Mouse (Mus musculus) natural killer cell, adult 2 months (primary cell): ENCODE data around the gene Ppp2r5d.

Source experiments
- DNase-seq, 2 experiments: peaks; one replicate each; pipeline ENCODE4 v3.0.0; 2022; ENCODE audit warnings: low spot score in 2 of 2

Gene Ppp2r5d

DNA sequence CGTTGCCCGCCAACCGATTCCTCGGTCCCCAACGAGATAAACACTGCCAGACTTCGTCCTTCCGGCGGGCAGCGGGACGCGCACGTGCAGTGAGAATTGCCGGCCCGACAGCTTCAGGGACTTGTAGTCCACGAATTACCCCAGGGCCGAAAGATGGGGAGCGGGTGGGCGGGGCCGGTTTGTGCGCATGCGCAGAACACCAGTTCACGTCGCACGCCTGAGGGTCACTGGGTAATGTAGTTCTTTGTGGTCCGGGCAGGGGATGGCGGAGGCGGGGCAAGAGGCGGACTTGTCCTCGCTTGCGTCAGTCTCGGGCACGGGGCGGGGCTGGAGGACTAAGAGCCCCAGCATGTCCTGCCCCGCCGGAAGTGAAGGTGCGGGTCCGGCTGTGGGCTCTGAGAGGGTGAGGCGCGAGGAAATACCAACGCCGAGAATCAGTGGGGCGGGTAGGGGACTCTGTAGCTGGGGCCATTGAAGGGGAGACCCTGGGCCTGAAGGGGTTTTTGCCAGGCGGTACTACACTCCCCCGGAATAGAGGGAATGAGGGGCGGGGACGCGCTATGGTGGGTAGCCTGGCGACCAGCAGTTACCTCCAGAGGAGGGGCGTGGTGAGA, 24.0 kb downstream of the Ppp2r5d start, which contains the start of gene Klhdc3:
TSS of gene Klhdc3 (minus strand) at position 155 of the 614 bp plus-strand sequence.
- peak; percentile 96 to 97 for DNase-seq

DNA sequence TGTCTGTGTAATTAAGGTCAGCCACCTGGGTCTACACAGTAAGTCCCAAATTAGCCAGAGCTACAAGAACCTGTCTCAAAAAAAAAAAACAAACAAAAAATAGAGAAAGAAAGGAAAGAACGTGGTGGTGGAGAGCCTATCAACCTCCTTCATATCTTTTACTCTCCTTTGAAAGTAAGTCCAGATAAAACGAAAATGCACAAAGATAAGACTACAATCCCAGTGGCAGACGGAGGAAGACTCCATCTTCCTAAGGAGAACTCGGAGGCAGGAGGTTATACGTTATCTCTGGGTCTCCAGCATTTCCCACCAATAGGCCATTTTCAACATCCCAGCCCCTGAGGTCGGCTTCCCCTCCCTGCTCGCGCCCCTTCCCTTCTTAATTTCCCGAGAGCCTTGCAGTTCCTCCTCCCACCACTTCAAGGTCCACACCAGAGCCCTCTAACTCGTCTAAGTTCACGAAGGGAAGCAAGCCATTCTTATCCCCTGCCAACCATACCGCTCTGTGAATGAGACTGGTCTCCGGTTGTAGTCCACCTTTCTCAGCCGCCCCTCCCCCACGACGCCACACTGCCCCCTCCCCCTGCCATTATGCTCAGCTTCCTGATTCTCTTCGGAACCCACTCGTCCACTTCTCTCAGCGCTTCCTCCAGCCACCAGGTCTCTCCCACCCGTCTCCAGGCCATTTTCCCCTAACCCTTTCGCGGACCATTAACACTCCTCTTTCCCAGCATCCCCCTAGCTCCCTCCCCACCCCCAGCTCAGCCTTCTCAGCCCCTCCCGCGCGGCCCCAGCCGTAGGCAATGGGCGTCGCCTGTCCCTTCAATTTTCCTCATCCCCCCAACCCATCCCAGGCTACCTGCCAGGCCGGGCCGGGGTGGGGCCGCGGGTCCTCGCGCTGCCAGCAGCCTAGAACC, 24.8 kb downstream of the Ppp2r5d start:
- DNase-seq, result peak; percentile 18 to 28

DNA sequence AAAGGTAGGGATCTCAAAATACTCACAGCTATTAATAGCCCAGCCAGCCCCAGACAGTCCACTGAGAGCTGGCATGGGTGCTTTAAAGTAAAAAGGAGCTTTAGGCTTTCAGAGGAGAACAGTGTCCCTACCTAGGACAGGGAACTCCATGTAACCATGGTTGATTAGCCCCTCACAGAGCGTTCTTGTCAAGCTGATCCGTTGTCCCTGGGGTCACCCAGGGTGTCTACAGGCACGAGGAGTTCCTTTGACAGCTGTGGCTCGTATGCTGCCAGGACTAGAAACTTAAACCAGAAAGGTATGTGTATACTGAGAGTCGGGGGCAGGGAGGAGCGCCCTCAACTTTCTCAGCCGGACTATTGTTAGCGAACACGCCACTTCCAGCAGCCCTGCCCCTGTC, 26.0 kb downstream of the Ppp2r5d start:
- no peak for DNase-seq

DNA sequence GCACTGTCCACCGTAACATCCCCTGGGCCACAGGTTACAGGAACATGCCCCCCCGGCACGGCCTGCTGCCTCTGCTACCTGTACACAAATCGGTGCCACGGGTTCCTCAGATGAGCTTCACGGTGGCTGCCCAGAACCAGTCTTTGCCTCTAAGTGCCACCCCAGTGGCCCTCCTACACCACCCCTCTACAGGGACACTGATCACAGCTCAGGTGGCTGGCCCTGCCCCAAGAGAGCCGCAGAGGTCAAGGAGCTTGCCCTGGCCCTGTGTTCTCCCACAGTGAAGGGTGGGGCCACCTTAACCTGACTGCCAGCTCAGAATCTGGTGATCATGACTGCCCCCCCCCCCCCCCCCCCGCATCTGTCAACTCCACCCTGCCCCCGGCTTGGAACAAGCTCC, 26.5 kb downstream of the Ppp2r5d start, which contains the start of gene Mea1:
TSS of gene Mea1 (plus strand) at position 378 of the 400 bp plus-strand sequence.
- DNase-seq, result no peak

GRCm38 (mm10) chr17:46674530-46675283, 30.2 kb downstream of the Ppp2r5d start:
- DNase-seq, result no peak

DNA sequence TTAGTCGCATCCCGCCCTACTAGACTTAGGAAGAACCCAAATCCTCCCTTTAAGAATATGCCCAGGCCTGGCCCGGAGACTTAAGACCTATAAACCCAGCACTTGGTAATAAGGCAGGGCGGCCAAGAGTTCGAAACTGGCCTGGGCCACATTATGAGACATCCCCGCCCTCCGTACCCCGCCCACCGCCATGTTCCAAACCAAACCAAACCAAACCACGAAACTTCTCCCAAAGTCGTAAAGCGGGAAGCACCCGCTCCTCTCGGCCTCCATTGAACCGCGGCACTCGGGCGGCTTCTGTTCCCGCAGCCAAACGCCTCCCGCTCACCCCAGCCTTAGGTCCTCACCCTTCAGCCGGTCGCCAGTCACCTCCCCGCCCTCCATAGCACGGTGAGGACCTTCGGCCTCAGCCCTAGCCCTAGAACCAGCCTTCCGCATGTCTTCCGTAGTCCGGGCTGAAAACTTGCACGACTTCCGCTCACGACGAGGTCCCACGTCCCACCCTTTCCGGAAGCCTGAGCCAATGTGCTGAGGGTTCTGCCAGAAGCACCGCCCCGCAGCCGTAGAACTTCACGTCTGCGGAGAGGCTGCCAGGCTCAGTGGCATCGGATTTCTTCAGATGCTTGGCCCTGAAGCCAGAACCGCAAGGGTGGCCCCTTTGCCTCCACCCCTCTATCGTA, 30.9 kb downstream of the Ppp2r5d start, which contains the start of gene Rrp36:
TSS of gene Rrp36 (minus strand) at position 503 of the 680 bp plus-strand sequence.
- peak; percentile 85 to 86 for DNase-seq

DNA sequence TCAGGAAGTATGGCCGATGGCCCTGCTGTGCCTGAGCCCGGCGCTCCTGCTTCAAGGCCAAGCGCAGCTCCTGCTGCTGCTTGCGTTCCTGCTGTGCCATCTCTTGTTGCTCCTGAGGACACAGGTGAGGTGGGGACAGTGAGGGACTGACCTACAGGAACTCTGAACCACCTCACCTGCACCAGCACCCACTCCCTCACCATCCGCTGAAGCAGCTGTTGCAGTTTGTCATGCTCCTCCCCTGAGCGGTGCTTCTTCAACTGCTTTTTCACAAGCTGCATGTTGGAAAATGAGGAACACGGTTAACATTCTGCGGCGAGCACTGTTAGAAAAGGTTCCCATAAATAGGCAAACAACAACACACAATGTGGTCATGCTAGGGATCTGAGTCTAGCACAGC, 35.0 kb downstream of the Ppp2r5d start:
- no peak for DNase-seq

- no peak for DNase-seq
These were observed 37.2 kb downstream of the Ppp2r5d start for GRCm38 (mm10) chr17:46667712-46668111.

DNA sequence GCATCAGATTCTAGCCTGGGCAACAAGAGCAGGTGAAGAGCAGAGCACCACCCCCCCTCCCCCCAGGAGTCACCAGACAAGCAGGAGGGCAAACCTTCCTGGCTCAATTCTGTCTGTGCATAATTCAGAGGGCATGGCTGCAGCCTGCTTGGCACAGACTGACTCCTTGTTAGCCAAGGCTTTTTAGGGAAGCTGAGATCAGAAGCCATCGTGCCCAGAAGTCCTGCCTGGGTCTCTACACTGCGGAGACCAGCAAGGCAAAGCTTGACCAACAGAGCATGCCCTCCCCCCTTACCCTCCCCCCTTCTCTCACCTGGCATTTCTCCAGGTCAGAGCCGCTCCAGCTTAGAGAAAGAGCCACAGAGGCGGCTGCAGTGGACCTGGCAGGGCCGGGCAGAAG, 42.2 kb downstream of the Ppp2r5d start:
- DNase-seq, result no peak

- no peak for DNase-seq
These were observed 42.9 kb downstream of the Ppp2r5d start for GRCm38 (mm10) chr17:46661981-46662380.

- no peak for DNase-seq
These were observed 43.6 kb downstream of the Ppp2r5d start for GRCm38 (mm10) chr17:46661351-46661750.

DNA sequence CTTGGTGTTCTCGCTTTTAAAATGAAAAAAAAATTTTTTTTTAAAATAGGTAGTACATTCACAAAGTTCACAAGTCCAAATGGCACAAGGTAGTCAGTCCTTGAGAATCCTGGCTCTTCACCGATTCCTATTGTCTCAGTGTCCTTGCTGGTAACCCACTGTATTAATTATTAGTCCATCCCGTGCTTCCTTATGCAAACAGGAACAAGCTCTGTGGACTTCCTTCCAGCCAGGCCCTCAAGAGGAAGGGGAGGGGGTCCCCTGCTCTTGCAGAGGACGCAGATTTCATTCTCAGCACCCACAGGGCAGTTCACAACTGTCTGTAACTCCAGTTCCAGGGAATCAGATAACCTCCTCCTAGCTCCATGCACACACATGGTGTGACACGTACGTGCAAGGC, 48.9 kb downstream of the Ppp2r5d start:
- DNase-seq, result no peak

GRCm38 (mm10) chr17:46651755-46652547, 53.0 kb downstream of the Ppp2r5d start:
- DNase-seq, result no peak

DNA sequence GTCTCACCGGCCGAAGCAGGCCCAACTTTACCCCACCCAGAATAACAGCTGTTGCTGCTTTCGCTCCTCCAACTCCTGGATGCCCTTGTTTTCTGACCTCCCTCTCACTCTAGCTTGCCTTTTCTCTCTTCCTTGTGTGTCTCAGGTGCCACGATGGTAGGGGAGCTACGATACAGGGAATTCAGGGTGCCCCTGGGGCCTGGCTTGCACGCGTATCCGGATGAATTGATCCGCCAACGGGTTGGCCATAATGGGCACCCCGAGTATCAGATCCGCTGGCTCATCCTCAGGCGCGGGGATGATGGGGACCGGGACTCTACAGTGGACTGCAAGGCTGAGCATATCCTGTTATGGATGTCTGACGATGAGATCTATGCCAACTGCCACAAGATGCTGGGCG, 53.6 kb downstream of the Ppp2r5d start:
- DNase-seq, result no peak

DNA sequence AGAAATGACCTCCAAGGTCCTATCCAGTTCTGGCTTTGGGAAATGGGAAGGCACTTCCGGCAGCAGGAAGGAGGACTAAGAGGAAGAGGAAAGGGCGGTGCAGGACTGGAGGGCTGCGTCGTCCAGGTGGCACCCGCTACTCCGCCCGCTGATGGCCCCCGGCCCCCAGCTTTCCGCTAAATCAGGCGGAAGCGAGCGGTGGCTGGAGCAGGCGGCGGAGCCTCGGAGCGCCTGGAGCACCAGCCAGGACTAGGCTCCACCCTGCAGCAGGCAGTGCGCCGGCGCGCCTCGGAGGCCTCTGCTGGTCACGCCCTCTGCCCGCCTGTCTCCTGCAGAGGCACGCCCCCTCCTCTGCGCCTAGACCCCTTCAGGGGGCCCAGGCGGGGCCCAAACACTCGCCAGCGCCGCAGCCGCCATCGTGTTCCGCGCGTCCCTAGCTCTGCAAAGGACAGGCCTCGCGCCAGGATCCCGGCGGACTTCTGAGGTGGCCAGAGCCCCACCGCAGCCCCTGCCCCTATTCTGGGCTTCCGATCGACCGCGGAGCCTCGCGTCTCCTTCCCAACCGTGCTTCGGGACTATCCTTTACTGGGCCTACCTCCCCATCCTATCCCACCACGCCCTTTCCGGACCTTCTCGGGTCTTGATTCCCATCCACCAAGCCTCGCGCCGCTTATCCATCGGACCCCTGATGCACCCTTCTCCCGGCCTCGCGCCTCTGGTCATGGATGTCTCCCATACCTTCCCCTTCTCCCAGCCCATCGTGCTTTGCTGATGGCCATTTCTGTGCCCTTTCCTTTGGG, 54.5 kb downstream of the Ppp2r5d start, which contains the start of gene Cul7:
TSS of gene Cul7 (plus strand) at position 106 of the 800 bp plus-strand sequence.
- DNase-seq, result peak; percentile 63 to 76

GRCm38 (mm10) chr17:46649811-46650210, 55.1 kb downstream of the Ppp2r5d start:
- DNase-seq, result no peak

- DNase-seq, result no peak
These were observed 56.5 kb downstream of the Ppp2r5d start for GRCm38 (mm10) chr17:46648436-46648835.

GRCm38 (mm10) chr17:46647279-46647678, 57.6 kb downstream of the Ppp2r5d start:
- DNase-seq, result no peak

GRCm38 (mm10) chr17:46646322-46646662, 58.6 kb downstream of the Ppp2r5d start:
- no peak for DNase-seq
